Mouse (Mus musculus) liver, embryonic 12.5 days (tissue): ENCODE measurements around the gene Scyl1. TPM values are rescaled to one million over a fixed set of nuclear protein-coding genes. Genes with fewer than 3 reads are reported as not detected.
"Not testable (repeated sequence)": the region's sequence is repeated elsewhere in the genome, so short reads cannot be mapped to it uniquely, and the experiment has no call there.

ENCODE experiments used
- ATAC-seq: fragments of 200-750 bp; cut with Nextera tagmentation; 2 replicates; pipeline ENCODE4 v1.8.0; 2017; ENCODE audit warnings: moderate number of reproducible peaks, mild to moderate bottlenecking, moderate library complexity
- H3K27ac ChIP-seq: fragments of 300-500 bp; sonication (generic); 2 replicates; pipeline ENCODE4 v1.5.1; 2016; ENCODE audit warnings: mild to moderate bottlenecking
- H3K27me3 ChIP-seq: fragments of 300-500 bp; sonication (generic); replicated peaks from 2 replicates; pipeline ENCODE4 v1.6.1; 2016; ENCODE audit warnings: mild to moderate bottlenecking, moderate library complexity
- H3K36me3 ChIP-seq: fragments of 300-500 bp; sonication (generic); 2 replicates; pipeline ENCODE4 v1.6.1; 2016; ENCODE audit warnings: mild to moderate bottlenecking, moderate library complexity
- H3K4me1 ChIP-seq: fragments of 300-500 bp; sonication (generic); 2 replicates; pipeline ENCODE4 v1.6.1; 2016
- H3K4me2 ChIP-seq: fragments of 300-500 bp; sonication (generic); 2 replicates; pipeline ENCODE4 v1.6.1; 2016; ENCODE audit warnings: mild to moderate bottlenecking, moderate library complexity
- H3K4me3 ChIP-seq: fragments of 300-500 bp; sonication (generic); 2 replicates; pipeline ENCODE4 v1.5.1; 2016; ENCODE audit warnings: mild to moderate bottlenecking, moderate library complexity
- H3K9ac ChIP-seq: fragments of 300-500 bp; sonication (generic); 2 replicates; pipeline ENCODE4 v1.6.1; 2016; ENCODE audit warnings: mild to moderate bottlenecking, moderate library complexity
- H3K9me3 ChIP-seq: fragments of 300-500 bp; sonication (generic); replicated peaks from 2 replicates; pipeline ENCODE4 v1.6.1; 2016; ENCODE audit warnings: mild to moderate bottlenecking, moderate library complexity
- WGBS: fragments of 180-500 bp; shearing (Covaris S2); methylation state at CpG from one replicate; pipeline ENCODE4 v1.1.7; 2016; ENCODE audit not compliant: insufficient replicate concordance; 5-methylcytosine and 5-hydroxymethylcytosine counted together
- polyA plus RNA-seq: library from polyadenylated mRNA; unstranded; fragments of >200 nt; fragmentation: Nextera tagmentation; extraction: Ambion mirVana; gene quantifications from 2 replicates; pipeline ENCODE4 v1.2.1, GENCODE M21; 2016

Scyl1 gene
- polyA plus RNA-seq, 1 experiment from 2014 or later: 39.7 TPM

- Histone ChIP-seq H3K9ac (peak overlapping the region; percentile 20; the same call in 1 of the 2 replicates), H3K4me2 (peak overlapping the region; percentile 11; the same call in 1 of the 2 replicates), H3K9me3 (no peaks in the 10 kb centered on the region), H3K4me3 (0 out of 2 replicates have a peak overlapping the region, but pooled peaks have one; percentile 6), H3K27me3 (no peaks in the 10 kb centered on the region), H3K36me3 (peaks cover 51% of the 10 kb centered on the region), H3K27ac (peak overlapping the region; percentile 99), H3K4me1 (peaks cover 61% of the 10 kb centered on the region)
- peak; percentile 30 for ATAC-seq
- 38% methylated on average over 5 of the region's 5 CpGs for WGBS
Measured at GRCm38 (mm10) chr19:5794771-5795576, 23.8 kb upstream of the Scyl1 start.

- H3K9ac ChIP-seq: peak overlapping the region; percentile 31
- peak overlapping the region; percentile 26 for H3K4me2 ChIP-seq
- not testable (repeated sequence) for H3K4me3 ChIP-seq, H3K27me3 ChIP-seq, H3K9me3 ChIP-seq
- H3K27ac ChIP-seq: peak overlapping the region; percentile 99
- peak; percentile 43 for ATAC-seq
- WGBS: 23% methylated on average over 7 of the region's 7 CpGs
- H3K36me3 ChIP-seq: peaks cover 44% of the 10 kb centered on the region
- peaks cover 61% of the 10 kb centered on the region for H3K4me1 ChIP-seq
Measured at GRCm38 (mm10) chr19:5793917-5794770, 22.9 kb upstream of the Scyl1 start.

- 3% methylated on average over 2 of the region's 2 CpGs for WGBS
- peaks cover 34% of the 10 kb centered on the region for H3K36me3 ChIP-seq
Measured at GRCm38 (mm10) chr19:5793116-5793515, 21.9 kb upstream of the Scyl1 start.

DNA sequence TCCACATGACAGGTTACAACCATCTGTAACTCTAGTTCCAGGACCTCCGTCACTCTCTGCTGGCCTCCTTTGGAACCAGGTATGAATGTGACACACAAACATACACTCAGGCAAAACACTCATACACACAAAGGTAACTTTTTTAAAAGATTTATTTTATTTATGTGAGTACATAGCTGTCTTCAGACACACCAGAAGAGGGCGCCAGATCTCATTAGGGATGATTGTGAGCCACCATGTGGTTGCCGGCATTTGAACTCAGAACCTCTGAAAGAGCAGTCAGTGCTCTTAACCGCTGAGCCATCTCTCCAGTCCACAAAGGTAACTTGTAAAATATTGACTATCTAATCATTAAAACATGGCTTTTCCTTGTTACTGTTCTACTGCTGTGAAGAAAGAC, 20.1 kb upstream of the Scyl1 start:
- Histone ChIP-seq H3K9ac (no peak overlapping the region), H3K36me3 (peaks cover 16% of the 10 kb centered on the region), H3K27me3 (no peaks in the 10 kb centered on the region), H3K4me1 (peaks cover 56% of the 10 kb centered on the region), H3K9me3 (no peaks in the 10 kb centered on the region), H3K4me3 (no peak overlapping the region), H3K4me2 (no peak overlapping the region), H3K27ac (no peak overlapping the region)
- WGBS: 72% methylated on average over 4 of the region's 4 CpGs
- ATAC-seq: no peak

More at GRCm38 (mm10) chr19:5793116-5793515, 21.9 kb upstream of the Scyl1 start:
- no peaks in the 10 kb centered on the region for H3K9me3 ChIP-seq
- H3K4me3 ChIP-seq: no peak overlapping the region
- H3K27me3 ChIP-seq: no peaks in the 10 kb centered on the region
- H3K4me2 ChIP-seq: no peak overlapping the region
- peak overlapping the region; percentile 5; the same call in 1 of the 2 replicates for H3K9ac ChIP-seq
- H3K27ac ChIP-seq: peak overlapping the region; percentile 99
- H3K4me1 ChIP-seq: peaks cover 61% of the 10 kb centered on the region
- peak; percentile 63 for ATAC-seq

GRCm38 (mm10) chr19:5789066-5789465, 17.8 kb upstream of the Scyl1 start:
- H3K4me2 ChIP-seq: no peak overlapping the region
- H3K9me3 ChIP-seq: no peaks in the 10 kb centered on the region
- no peaks in the 10 kb centered on the region for H3K36me3 ChIP-seq
- ATAC-seq: no peak
- 59% methylated on average over 5 of the region's 5 CpGs for WGBS
- H3K4me1 ChIP-seq: peaks cover 34% of the 10 kb centered on the region
- H3K4me3 ChIP-seq: no peak overlapping the region
- no peak overlapping the region for H3K9ac ChIP-seq
- no peaks in the 10 kb centered on the region for H3K27me3 ChIP-seq
- no peak overlapping the region for H3K27ac ChIP-seq

DNA sequence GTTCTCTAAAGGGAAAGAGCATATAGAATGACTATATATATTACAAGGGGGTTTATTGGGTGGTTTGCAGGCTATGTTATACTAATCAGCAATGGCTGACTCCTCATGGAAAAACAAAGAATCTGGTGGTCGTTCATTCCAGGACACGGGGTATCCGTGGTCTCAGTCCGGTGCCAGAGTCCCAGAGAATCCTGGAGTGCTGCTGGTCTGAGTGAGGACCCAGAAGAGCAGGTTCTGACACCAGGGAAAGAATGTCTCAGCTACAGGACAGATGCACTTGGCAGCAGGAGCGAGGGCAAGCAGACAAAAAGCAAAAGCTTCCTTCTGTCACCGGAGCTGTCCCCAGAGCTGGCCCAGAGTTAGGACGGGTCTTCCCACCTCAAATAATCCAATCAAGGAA, 17.4 kb upstream of the Scyl1 start:
- H3K9me3 ChIP-seq: no peaks in the 10 kb centered on the region
- H3K4me2 ChIP-seq: no peak overlapping the region
- no peak overlapping the region for H3K27ac ChIP-seq
- no peaks in the 10 kb centered on the region for H3K27me3 ChIP-seq
- no peak overlapping the region for H3K9ac ChIP-seq
- peaks cover 29% of the 10 kb centered on the region for H3K4me1 ChIP-seq
- no peak overlapping the region for H3K4me3 ChIP-seq
- H3K36me3 ChIP-seq: no peaks in the 10 kb centered on the region
- WGBS: 83% methylated on average over 7 of the region's 7 CpGs
- no peak for ATAC-seq

DNA sequence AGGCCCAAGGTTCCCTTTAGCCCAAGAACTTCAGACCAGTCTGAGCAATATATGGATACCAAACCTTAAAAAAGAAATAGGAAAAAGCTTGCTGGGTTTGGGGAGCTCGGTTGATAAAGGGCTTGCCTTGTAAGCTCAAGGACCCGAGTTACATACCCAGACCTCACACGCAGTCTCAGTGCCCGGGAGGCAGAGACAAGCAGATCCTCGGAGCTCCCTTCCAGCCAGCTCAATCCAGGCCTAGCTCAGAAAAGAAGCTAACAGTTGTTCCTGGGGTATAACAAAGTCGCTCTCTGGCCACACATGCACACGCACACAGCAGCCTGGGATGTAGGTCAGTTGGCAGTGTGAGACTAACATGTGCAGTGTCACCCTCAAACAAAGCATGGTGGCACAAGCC, 16.7 kb upstream of the Scyl1 start:
- H3K9ac ChIP-seq: no peak overlapping the region; the same call in 1 of the 2 replicates
- H3K27me3 ChIP-seq: no peaks in the 10 kb centered on the region
- no peak overlapping the region for H3K4me3 ChIP-seq
- H3K27ac ChIP-seq: no peak overlapping the region
- H3K36me3 ChIP-seq: no peaks in the 10 kb centered on the region
- 82% methylated on average over 7 of the region's 7 CpGs for WGBS
- no peaks in the 10 kb centered on the region for H3K9me3 ChIP-seq
- peaks cover 23% of the 10 kb centered on the region for H3K4me1 ChIP-seq
- ATAC-seq: no peak
- H3K4me2 ChIP-seq: no peak overlapping the region

DNA sequence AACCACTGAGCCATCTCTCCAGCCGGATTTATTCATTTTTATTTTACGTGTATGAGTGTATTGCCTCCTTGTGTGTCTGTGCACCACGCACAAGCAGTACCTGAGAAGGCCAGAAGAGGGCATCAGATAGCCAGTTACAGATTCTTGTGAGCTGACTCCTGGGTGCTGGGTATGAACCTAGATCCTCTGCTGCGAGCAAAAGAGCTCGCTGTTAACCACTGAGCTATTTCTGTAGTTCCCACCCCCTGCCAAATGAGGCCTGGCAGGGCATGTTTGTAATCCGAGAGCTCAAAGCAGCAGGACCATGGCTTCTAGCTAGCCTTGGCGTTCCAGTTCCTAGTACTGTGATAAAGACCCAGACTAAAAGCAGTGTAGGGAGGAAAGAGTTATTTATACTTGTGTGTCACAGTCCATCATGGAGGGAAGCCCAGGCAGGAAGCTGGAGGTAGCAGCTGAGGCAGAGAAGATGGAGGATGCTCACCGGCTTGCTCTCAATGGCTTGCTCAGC, 16.0 kb upstream of the Scyl1 start:
- Histone ChIP-seq H3K4me3 (no peak overlapping the region), H3K36me3 (no peaks in the 10 kb centered on the region), H3K9me3 (no peaks in the 10 kb centered on the region), H3K9ac (no peak overlapping the region), H3K4me1 (peaks cover 18% of the 10 kb centered on the region), H3K4me2 (no peak overlapping the region), H3K27me3 (no peaks in the 10 kb centered on the region), H3K27ac (0 out of 2 replicates have a peak overlapping the region, but pooled peaks have one; percentile 56)
- WGBS: 10% methylated on average over 8 of the region's 8 CpGs
- peak; percentile 60 for ATAC-seq

DNA sequence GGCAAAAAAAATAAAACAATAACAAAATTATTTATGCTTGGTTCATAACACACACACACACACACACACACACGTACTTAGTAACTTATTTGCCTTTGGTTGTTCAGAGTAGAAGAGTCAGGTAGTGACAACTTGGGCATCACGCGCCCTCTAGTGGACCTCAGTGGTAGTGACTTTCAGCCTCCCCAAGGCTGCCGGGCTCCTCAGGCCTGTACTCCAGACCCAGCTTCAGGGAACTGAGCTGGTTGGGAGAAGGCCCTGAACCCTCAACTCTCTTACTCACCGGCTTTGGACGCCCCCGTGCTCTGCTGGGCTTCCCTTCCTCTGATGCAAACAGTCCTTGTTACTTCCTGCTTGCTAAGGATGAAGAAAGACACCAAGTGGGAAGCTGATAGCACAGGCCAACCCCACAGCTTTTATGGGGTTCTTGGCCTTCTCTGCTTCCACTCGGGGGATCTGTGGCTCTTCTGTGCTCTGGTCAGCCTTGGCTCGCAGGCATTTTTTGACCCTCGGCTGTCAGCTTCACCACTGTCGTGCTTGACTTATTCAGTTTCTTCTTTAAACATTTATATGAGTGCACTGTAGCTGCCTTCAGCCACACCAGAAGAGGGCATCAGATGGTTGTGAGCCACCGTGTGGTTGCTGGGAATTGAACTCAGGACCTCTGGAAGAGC, 15.4 kb upstream of the Scyl1 start:
- Histone ChIP-seq H3K27me3 (no peaks in the 10 kb centered on the region), H3K9me3 (no peaks in the 10 kb centered on the region), H3K36me3 (no peaks in the 10 kb centered on the region), H3K9ac (no peak overlapping the region), H3K27ac (peak overlapping the region; percentile 56; the same call in 1 of the 2 replicates), H3K4me2 (no peak overlapping the region), H3K4me1 (peaks cover 13% of the 10 kb centered on the region), H3K4me3 (no peak overlapping the region)
- 7% methylated on average over 12 of the region's 12 CpGs for WGBS
- peak; percentile 81 for ATAC-seq

GRCm38 (mm10) chr19:5784958-5785577, 13.8 kb upstream of the Scyl1 start:
- no peak overlapping the region for H3K9ac ChIP-seq
- no peak overlapping the region for H3K4me3 ChIP-seq
- peaks cover 13% of the 10 kb centered on the region for H3K4me1 ChIP-seq
- no peaks in the 10 kb centered on the region for H3K9me3 ChIP-seq
- 57% methylated on average over 9 of the region's 10 CpGs for WGBS
- no peaks in the 10 kb centered on the region for H3K36me3 ChIP-seq
- H3K4me2 ChIP-seq: no peak overlapping the region
- H3K27me3 ChIP-seq: no peaks in the 10 kb centered on the region
- ATAC-seq: no peak
- no peak overlapping the region for H3K27ac ChIP-seq

DNA sequence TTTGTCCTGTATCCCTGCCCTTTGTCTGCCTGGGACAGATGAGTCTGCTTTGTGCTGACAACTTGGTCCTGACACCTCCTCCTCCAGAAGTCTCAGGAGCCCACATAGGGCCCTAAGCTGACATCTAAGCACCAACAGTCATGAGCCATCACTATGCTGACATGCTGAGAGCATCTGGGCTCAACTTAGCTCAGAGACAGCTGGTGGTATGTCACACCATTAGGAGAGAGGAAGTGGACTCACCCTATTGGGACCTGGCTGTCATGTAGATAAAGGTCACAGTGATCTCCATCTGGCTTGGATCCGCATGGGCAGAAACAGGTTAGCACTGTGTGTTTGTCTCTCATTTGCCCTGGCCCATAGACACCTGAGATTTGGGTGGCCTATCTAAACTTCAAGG, 10.9 kb upstream of the Scyl1 start:
- H3K36me3 ChIP-seq: no peaks in the 10 kb centered on the region
- 33% methylated on average over 1 of the region's 1 CpGs for WGBS
- no peak overlapping the region for H3K4me3 ChIP-seq
- peaks cover 8% of the 10 kb centered on the region for H3K4me1 ChIP-seq
- no peak overlapping the region for H3K4me2 ChIP-seq
- H3K9ac ChIP-seq: no peak overlapping the region
- H3K27me3 ChIP-seq: no peaks in the 10 kb centered on the region
- no peak for ATAC-seq
- no peak overlapping the region for H3K27ac ChIP-seq
- H3K9me3 ChIP-seq: no peaks in the 10 kb centered on the region
